Mouse (Mus musculus) lung, adult 2 months (tissue): ENCODE results near the gene Fam126a.

Experiments
- CTCF ChIP-seq: fragments of 200-500 bp; IDR thresholded peaks from 2 replicates; pipeline ENCODE4 v1.5.1; 2011; ENCODE audit warnings: mild to moderate bottlenecking, low read length, control low read depth; ENCODE audit not compliant: insufficient read depth
- POLR2A ChIP-seq: fragments of 200-500 bp; IDR thresholded peaks from 2 replicates; pipeline ENCODE4 v1.6.1; 2011; ENCODE audit warnings: low read depth, mild to moderate bottlenecking, control low read depth, low read length, borderline replicate concordance; ENCODE audit errors: extremely low read depth

DNA sequence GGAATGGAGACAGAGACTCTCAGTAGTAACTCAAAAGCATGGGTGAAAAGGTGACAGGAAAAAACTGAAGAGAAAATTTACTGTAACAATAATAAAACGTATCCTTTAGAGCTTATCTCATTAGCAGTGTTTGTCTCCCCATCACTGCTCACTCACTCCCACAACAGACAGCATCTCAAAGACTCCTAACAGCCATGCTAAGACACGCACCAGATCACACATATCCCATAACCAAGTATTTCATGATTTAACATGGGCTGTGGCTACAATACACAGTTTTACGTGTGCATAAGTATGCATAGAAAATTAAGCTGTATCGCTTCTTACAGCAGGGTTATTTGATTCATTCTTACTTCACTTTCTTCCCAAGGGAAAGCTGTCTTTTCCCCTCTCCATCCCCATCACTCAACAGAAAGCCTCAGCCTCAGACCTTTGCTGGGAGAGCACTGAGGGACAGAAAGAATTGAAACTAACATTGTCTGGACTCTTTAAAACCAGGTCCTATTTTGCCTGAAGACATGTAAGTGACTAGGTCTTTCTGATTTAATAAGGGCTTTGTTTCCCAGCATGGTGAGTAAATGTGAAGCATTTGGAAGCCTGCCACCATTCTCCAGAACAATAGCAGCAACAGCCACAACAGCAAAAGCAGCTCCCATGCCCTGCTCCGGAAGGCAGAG, 37.5 kb downstream of the Fam126a start:
- TF ChIP-seq CTCF (no peak), POLR2A (no peak)
